Mouse (Mus musculus) spleen, postnatal 36 days (tissue): ENCODE measurements around the gene Ttf1.
A peak's percentile ranks its signal among the peaks of the same experiment; 100 is the strongest.

Source experiments
- DNase-seq, 2 experiments: peaks; one replicate each; pipeline ENCODE4 v3.0.0; 2022; ENCODE audit warnings: low spot score in 2 of 2, mixed read lengths in 1 of 2

The Ttf1 gene

DNA sequence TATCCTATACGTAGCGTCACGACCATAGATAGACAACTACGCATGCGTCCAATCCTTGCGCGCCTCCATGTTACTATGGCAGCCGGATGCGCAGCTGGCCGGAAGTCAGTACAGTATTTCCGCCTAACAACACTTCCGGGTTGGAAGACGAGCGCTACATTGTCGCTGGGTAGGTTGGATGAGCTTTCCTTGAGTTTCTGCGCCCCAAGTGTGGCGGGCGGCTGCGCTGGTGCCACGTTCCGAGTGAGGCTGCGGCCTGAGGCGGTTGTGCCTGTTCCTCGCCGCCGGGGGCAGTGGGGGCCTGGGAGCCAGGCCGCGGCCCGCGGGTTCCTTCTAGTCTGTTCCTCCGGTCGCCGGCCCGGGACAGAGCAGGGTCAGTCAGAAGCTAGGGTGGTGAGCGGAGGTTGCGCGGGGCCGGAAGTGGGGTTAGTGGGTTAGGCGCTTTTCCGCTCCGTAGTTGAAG lies at the start of gene Ttf1:
Gene Ttf1 (plus strand): TSS at position 128 of the 463 bp plus-strand sequence.
- DNase-seq = peak; percentile 90

- no peak for DNase-seq
Observed at GRCm38 (mm10) chr2:29012523-29012922, 47.5 kb upstream of the Ttf1 start.

DNA sequence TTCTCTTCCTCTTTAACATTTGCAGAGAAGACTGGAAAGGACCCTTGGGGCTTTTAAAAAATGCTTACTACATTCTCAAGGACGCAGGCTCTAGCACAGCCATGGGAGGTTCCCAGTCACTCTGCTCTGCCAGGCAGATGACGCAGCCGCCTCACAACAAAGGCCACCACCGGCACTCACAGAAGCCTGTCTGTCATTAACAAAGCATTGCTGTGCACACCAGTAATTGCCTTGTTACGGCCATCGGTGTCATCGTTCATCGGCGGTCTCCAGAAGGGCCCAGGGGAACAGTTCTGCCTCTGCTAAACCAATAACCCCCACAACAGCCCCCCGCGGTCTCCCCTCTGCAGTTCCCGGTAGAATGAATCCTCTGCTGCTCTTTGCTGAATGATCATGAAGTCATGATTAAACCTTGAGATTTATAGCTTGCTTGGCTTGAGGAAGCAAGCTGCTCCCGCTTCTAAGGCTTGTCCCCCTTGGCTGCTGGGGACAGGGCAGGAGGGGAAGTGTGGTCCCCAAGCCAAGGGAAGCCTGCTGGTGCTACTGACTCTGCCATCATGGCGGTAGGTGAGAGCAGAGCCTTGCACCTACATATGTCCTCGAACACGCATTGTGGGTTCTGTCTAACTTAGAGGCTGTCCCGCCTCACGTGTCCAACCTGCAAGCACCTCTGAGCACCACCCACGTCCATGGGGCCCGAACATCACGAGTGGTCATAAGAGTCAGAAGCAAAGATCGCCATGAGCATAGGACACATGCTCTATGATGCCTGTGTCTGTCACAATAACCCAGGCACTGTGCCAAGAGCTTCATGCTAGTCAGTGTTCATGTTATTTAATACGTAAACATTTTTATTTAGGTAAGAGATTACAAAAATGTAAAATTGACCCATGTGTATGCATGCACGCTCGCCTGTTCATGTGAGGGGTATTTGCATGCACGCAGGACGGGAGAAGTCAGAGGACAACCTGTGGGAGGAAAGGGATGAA lies 43.2 kb upstream of the Ttf1 start:
- no peak for DNase-seq

DNA sequence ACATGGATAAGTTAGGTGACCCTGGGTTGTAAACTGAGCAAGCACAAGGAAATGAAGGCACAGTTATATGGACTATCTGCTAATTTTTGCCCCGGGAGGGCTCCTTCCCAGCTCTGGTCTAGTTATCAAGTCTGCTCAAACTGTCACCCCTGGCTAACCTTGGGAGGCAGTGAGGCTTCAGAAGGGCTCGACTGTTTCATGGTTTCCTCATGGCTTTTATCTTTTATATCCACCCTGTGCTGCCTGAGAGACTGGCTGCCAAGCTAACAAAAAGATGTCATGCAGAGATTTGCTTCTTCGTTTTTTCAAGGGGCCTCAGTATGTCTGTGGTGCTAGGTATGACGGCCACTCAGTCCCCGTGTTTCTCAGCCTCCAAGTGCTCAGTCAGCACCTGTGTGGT lies 41.4 kb upstream of the Ttf1 start:
- no peak for DNase-seq

GRCm38 (mm10) chr2:29021025-29021424 lies 39.0 kb upstream of the Ttf1 start:
- no peak for DNase-seq

- no peak for DNase-seq
Observed at GRCm38 (mm10) chr2:29023001-29023400, 37.1 kb upstream of the Ttf1 start.

- DNase-seq = no peak
Observed at GRCm38 (mm10) chr2:29025284-29025683, 34.8 kb upstream of the Ttf1 start.

- DNase-seq = no peak
Observed at GRCm38 (mm10) chr2:29030048-29030734, 29.9 kb upstream of the Ttf1 start.

- DNase-seq = no peak
Observed at GRCm38 (mm10) chr2:29031951-29032350, 28.1 kb upstream of the Ttf1 start.

GRCm38 (mm10) chr2:29034542-29035475 lies 25.3 kb upstream of the Ttf1 start:
- no peak for DNase-seq

- DNase-seq = no peak
Observed at GRCm38 (mm10) chr2:29035698-29036097, 24.4 kb upstream of the Ttf1 start.

DNA sequence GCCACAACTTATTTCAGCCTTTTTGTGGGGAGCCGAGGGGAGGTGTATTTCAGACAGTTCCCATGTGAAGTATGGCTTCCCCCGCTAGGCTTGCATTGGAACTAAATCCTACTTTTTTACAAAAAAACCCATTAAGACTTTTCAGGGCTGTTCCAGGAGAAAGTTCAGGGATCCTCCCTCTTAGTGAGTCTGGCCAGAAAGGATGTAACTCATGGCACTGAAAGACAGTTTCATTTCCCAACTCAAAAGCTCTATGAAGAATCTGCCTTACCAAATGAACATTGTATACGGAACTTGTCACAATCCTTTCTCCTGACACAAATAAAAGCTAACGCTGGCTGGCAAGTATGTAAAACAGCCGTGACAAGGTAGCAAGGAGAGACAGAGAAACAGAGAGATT lies 20.3 kb upstream of the Ttf1 start:
- DNase-seq = no peak

GRCm38 (mm10) chr2:29040594-29041476 lies 19.2 kb upstream of the Ttf1 start:
- DNase-seq = no peak

DNA sequence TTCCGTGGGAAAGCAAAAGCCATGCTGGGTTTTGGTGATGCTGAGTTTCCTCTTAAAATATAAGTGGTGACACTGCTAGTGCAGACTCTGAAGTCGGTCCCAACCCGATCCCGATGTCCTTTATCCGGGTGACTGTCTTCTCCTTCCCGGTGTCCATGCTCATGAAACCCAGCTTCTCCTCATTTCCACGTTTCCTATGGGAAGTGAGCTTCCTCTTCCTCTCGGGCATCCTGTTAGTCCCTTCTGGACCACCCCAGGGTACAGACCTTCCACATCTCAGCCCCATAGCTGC lies 18.6 kb upstream of the Ttf1 start:
- no peak for DNase-seq

DNA sequence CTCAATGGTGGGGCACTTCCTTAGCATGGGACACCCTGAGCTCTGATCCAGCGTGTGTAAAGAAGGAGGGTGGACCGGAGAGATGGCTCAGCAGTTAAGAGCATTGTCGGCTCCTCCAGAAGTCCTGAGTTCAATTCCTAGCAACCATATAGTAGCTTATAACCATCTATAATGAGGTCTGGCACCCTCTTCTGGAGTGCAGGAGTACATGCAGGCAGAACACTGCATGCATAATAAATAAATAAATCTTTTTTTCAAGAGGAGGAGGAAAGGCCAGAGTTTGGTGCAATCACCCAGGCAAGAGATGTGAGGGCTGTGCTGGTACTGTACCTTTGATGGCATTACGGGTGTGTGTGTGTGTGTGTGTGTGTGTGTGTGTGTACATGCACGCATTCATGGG lies 17.9 kb upstream of the Ttf1 start:
- no peak for DNase-seq

DNA sequence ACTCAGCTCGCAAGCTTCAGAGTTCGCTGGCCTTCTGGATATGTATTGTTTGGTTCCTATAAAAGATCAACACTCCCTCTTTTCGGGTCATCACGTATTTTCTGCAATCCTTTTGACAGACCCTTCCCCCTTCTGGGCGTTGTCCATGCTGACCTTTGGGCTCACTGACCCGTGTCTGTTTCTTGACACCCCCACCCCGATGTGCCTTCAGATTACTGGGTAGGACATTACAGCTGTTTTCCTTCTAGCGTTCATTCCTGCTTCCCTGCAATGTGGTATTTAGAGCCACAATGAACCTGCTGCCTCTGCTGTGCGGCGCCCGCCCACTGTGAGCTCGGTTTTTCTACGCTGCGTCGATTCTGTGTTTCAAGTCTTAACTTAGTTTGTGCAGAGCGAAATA lies 13.9 kb upstream of the Ttf1 start:
- no peak for DNase-seq

- DNase-seq = no peak
Observed at GRCm38 (mm10) chr2:29051932-29052331, 8.1 kb upstream of the Ttf1 start.

- peak; percentile 49 to 65 for DNase-seq
Observed at GRCm38 (mm10) chr2:29052943-29053454, 7.1 kb upstream of the Ttf1 start.

DNA sequence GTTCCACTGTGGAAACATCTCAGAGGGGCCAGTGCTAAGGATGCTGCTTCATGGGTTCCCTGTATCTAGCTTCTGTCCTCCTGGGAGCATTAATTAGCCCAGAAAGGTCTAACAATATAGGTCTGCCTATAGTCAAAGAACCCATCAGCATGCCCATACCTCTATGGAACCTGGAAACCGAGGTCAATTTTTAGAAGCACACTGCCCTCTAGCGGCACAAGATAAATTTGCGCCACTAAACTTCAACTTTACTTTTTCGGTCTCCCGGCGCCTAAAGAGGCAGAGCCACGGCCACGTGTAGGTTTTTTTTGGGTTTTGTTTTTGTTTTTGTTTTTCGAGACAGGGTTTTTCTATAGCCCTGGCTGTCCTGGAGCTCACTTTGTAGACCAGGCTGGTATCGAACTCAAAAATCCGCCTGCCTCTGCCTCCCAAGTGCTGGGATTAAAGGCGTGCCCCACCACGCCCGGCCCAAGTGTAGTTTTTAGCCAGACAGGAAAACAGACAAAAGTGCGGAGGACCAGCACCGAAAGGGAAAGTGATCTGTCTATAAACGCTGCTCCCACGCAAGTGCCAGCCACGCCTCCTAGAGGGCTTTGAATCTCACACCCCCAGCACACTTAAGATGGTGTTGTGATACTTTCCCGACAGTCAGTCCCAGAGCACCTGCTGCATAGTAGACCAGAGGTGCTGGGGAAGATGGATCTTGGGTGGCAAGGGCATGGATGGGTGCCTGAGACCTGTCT lies 6.1 kb upstream of the Ttf1 start:
- peak; percentile 49 to 54 for DNase-seq

- no peak for DNase-seq
Observed at GRCm38 (mm10) chr2:29054545-29054935, 5.5 kb upstream of the Ttf1 start.
